Mouse (Mus musculus) spleen, postnatal 0 days (tissue): ENCODE data around the gene Etfdh. TPM values are rescaled to one million over a fixed set of nuclear protein-coding genes. Genes with fewer than 3 reads are reported as not detected.

Source experiments
- polyA plus RNA-seq: library from polyadenylated mRNA; unstranded; fragments of >200 nt; fragmentation: Nextera tagmentation; extraction: Ambion mirVana; gene quantifications from 2 replicates; pipeline ENCODE4 v1.2.1, GENCODE M21; 2015

Gene Etfdh
- polyA plus RNA-seq, result 40.9 and 44.1 TPM in 2 replicates

DNA sequence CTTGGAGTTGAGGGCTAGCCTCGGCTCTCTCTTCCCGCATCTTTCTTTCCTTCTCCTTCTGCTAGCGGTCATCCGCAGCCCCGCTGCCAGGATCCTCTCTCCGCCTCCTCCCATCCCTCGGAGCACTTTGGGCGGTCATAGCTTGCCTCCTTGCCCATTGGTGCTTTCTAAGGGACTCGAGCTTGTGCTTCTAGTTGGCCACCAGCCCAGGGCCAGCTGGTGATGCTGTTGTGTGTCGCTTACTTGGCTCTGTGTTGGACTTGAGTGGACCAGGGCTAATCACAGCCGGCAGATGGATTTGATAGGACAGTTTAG lies at the start of gene Etfdh:
TSS of gene Etfdh (minus strand) at position 85 of the 315 bp plus-strand sequence.

DNA sequence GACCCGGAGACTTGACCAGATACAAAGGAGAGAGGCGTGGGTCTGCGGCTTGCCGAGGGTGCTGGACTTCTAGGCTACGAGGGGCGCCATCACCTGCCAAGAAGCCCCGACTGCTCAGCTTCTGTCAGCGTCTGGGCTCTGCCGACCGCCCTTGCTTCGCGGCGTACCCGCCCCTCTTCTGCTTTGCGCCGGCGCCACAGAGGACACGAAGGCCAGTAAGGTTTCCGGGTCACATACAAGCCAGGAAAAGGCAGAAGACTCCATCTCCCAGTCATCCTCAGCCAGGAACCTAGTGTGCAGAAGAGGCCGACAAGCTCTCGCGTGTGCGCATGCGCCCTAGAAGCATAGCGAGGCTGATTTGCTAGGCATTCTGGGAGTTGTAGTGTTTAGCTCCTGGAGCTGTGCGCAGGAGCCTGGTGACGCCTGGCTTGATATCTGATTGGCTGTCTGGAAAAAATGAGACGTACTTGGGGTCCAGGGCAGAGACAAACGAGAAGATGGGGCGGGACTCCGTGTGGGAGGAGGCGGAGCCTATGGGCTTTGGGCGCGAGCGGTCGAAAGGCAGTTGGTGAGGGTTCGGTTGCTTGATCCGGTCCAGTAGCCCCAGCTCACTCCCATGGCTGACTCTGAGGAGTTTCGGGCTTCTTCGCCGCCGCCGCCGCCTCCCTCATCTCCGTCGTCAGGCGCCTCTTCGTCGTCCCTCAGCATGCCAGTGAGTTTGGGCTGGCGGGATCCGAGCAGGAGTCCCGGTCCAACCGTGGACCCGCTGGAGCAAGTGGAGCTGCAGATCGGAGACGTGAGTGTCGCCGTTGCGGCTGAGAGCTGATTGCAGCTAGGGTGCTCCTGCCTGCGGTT lies 512 bp downstream of the Etfdh start, which contains the start of gene 4930579G24Rik:
TSS of gene 4930579G24Rik (plus strand) at position 519 of the 855 bp plus-strand sequence.

DNA sequence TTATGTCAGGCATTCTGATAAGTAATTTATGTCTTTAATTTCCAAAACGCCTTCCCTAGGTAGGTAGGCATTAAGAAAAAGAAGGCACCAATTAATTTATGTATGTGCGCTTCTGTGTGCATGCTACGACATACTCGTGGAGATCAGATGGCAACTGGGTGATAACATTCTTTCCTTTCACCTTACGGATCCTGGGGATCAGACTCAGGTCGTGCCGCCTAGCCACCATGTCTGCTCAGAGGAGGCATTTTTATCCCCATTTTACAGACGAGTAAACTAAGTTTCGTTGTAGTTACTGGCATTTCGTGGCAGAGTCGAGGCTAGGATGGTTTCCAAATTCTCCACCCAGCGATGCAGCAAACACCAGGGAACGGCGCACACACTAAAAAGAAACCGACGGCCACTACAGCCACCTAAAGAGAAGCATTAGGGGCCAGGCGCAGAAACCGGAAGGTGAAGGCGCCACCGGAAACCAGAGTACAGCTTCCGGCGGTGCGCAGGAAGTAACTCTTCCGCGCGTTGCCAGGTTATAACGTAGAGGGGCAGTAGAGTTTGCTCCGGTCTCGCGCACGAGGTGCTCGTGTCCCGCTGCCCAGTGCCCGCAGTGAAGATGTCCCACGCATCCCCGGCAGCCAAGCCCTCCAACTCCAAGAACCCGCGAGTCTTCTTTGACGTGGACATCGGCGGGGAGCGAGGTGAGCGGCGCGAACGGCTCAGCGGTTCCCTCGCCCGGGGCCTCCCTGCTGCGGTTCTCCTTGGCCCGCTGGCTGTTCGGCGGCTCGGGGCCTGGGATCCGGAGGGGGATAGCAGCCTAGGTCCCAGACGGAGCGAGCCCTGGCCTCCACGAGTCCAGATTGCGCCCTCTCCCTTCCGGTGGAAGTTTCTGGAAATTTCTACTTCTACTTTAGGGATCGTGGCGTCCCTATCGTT lies 38.2 kb downstream of the Etfdh start, which contains the start of gene Ppid:
TSS of gene Ppid (plus strand) at position 480 of the 930 bp plus-strand sequence.

DNA sequence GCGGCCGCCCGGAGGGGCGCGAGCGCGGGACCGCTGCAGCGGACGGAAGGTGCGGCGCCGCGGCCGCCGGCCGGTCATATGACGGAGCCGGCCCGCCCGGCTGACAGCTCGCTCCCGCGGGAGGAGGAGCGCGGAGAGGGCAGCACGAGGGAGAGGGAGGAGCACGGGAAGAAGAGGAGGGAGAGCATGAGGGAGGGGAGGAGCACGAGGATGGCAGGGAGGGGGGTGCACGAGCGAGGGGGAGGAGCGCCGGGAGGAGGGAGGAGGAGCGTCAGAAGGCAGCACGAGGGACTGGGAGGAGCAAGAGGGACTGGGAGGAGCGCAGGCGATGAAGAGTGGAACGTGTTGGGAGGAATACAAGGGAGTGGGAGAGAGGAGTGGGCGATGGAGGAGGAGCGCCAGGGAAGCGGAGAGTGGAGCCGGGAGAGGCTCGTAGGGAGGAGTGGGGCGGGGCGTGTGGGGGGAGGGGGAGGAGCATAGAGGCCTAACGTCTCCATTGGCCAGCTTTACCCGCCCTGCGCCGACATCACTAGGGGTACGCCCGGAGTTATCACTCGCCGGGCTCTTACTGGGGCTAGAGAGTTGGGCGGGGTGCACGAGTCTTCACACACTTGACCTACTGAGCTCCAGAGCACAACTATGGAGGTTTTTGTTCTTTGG lies 61.5 kb downstream of the Etfdh start, which contains the start of gene Fnip2:
TSS of gene Fnip2 (minus strand) at position 94 of the 660 bp plus-strand sequence.

Other genes with a start within 250 kb of the Etfdh start
- 6.5 and 6.9 TPM in 2 replicates for gene Fnip2, start 61.7 kb downstream of the Etfdh start, polyA plus RNA-seq
- gene Ppid, start 38.2 kb downstream of the Etfdh start, polyA plus RNA-seq, result 79.5 and 84.0 TPM in 2 replicates
- gene 4930579G24Rik, start 421 bp downstream of the Etfdh start, polyA plus RNA-seq, result 25.0 and 30.7 TPM in 2 replicates
- gene Rxfp1, start 108.4 kb upstream of the Etfdh start, polyA plus RNA-seq, result not detected in 2 replicates
- 0.75 and 1.8 TPM in 2 replicates for gene Tmem144, start 223.3 kb upstream of the Etfdh start, polyA plus RNA-seq